Mouse (Mus musculus) cortical plate, adult 2 months (tissue): ENCODE measurements around the gene Itpr1.

Experiments
- CTCF ChIP-seq: fragments of 200-500 bp; IDR thresholded peaks from 2 replicates; pipeline ENCODE4 v1.5.1; 2011; ENCODE audit warnings: mild to moderate bottlenecking, control low read depth, low read length; ENCODE audit not compliant: insufficient read depth; ENCODE audit errors: extremely low read depth
- POLR2A ChIP-seq: fragments of 200-500 bp; IDR thresholded peaks from 2 replicates; pipeline ENCODE4 v1.6.1; 2011; ENCODE audit warnings: mild to moderate bottlenecking, low read length, control low read depth; ENCODE audit not compliant: insufficient read depth; ENCODE audit errors: extremely low read depth

GRCm38 (mm10) chr6:108408053-108408452 lies 195.2 kb downstream of the Itpr1 start:
- TF ChIP-seq POLR2A (no peak), CTCF (peak; percentile 73)
